Mouse (Mus musculus): Measurements from ENCODE around the gene Csf2ra.

- TF ChIP-seq POLR2A (IDR thresholded peaks at IDR 0.05; ENCODE audit: insufficient read depth, low read depth, low read length) (no peak), CTCF (IDR thresholded peaks at IDR 0.05; ENCODE audit: insufficient read depth, low read depth, low read length) (no peak)
Measured at GRCm38 (mm10) chr19:61175756-61176324, 52.4 kb downstream of the Csf2ra start, which contains the start of gene Gm7102.
